Mouse (Mus musculus) skeletal muscle tissue, adult 2 months (tissue): Measurements from ENCODE around the gene Sys1.

Experiments
- DNase-seq: peaks from one replicate; pipeline ENCODE4 v3.0.0-alpha.2; 2012; ENCODE audit warnings: low read depth, low spot score

Gene Sys1

GRCm38 (mm10) chr2:164434681-164435080 is 22.1 kb upstream of the Sys1 start:
- no peak for DNase-seq

- no peak for DNase-seq
These were observed 21.3 kb upstream of the Sys1 start for GRCm38 (mm10) chr2:164435216-164436090.

- no peak for DNase-seq
These were observed 20.4 kb upstream of the Sys1 start for GRCm38 (mm10) chr2:164436215-164436913.

- peak; percentile 79 for DNase-seq
These were observed 19.8 kb upstream of the Sys1 start for GRCm38 (mm10) chr2:164436961-164437360.

- DNase-seq, result no peak
These were observed 19.1 kb upstream of the Sys1 start for GRCm38 (mm10) chr2:164437710-164438109.

- DNase-seq, result no peak
These were observed 18.5 kb upstream of the Sys1 start for GRCm38 (mm10) chr2:164438257-164438656.

GRCm38 (mm10) chr2:164439001-164439421 is 17.8 kb upstream of the Sys1 start:
- no peak for DNase-seq

- no peak for DNase-seq
These were observed 16.4 kb upstream of the Sys1 start for GRCm38 (mm10) chr2:164440314-164440713.

GRCm38 (mm10) chr2:164441155-164441554 is 15.6 kb upstream of the Sys1 start:
- DNase-seq, result peak; percentile 61

GRCm38 (mm10) chr2:164441731-164442130 is 15.0 kb upstream of the Sys1 start:
- DNase-seq, result no peak

GRCm38 (mm10) chr2:164442315-164443050 is 14.3 kb upstream of the Sys1 start:
- DNase-seq, result no peak

- peak; percentile 78 for DNase-seq
These were observed 13.7 kb upstream of the Sys1 start for GRCm38 (mm10) chr2:164443051-164443437.

GRCm38 (mm10) chr2:164443460-164444000 is 13.2 kb upstream of the Sys1 start, which contains the start of gene Sdc4:
Sdc4 (minus strand) TSS chr2:164443887.
- DNase-seq, result no peak

- DNase-seq, result no peak
These were observed 12.1 kb upstream of the Sys1 start for GRCm38 (mm10) chr2:164444701-164445100.

GRCm38 (mm10) chr2:164445399-164446085 is 11.2 kb upstream of the Sys1 start:
- DNase-seq, result no peak

- DNase-seq, result no peak
These were observed 10.7 kb upstream of the Sys1 start for GRCm38 (mm10) chr2:164446086-164446469.

- DNase-seq, result no peak
These were observed 8.6 kb upstream of the Sys1 start for GRCm38 (mm10) chr2:164448140-164448539.

- no peak for DNase-seq
These were observed 7.8 kb upstream of the Sys1 start for GRCm38 (mm10) chr2:164448921-164449320.

- no peak for DNase-seq
These were observed 7.3 kb upstream of the Sys1 start for GRCm38 (mm10) chr2:164449341-164450042.

GRCm38 (mm10) chr2:164452000-164452676 is 4.6 kb upstream of the Sys1 start:
- DNase-seq, result no peak
